Mouse (Mus musculus) C2C12 (cell line): Measurements from ENCODE around the gene Cntnap5b.

Experiments
- CEBPB ChIP-seq: IDR thresholded peaks from one replicate; pipeline ENCODE4 v1.6.1; 2011; ENCODE audit warnings: low read depth, mild to moderate bottlenecking, control low read depth, moderate library complexity
- CTCF ChIP-seq: IDR thresholded peaks from one replicate; pipeline ENCODE4 v1.5.1; 2011; ENCODE audit not compliant: control insufficient read depth, insufficient read depth, insufficient read length
- MAX ChIP-seq: IDR thresholded peaks from one replicate; pipeline ENCODE4 v1.6.1; 2011; ENCODE audit warnings: mild to moderate bottlenecking, control low read depth
- USF1 ChIP-seq: IDR thresholded peaks from one replicate; pipeline ENCODE4 v1.6.1; 2011; ENCODE audit warnings: low read depth, mild to moderate bottlenecking, control low read depth, moderate library complexity

DNA sequence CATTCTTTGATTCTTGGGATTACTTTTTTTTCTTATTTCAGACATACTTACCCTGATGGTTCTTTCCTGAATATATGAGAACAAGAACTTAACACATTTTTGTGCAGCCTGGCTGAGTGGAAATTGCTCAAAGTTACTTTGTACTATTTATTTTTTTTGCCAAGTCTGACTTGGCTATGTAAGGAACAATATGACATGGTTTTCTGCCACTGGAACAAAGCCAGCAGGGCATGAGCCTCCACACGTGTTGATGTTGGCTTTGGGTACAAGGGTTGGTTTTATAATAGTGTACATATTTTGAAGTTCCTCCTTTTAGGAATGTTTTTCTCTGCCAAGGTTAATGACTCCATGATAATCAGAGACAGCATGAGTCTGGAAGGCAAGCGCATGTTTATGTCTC is 331.8 kb downstream of the Cntnap5b start:
- TF ChIP-seq CTCF = no peak
- TF ChIP-seq USF1 = no peak
- TF ChIP-seq MAX = no peak
- TF ChIP-seq CEBPB = no peak
